Mouse (Mus musculus) midbrain, postnatal 0 days (tissue): ENCODE measurements around the gene Map2k1. TPM values are rescaled to one million over a fixed set of nuclear protein-coding genes. Genes with fewer than 3 reads are reported as not detected.
"Not testable (repeated sequence)": the region's sequence is repeated elsewhere in the genome, so short reads cannot be mapped to it uniquely, and the experiment has no call there.

Experiments used
- ATAC-seq: fragments of 200-750 bp; cut with Nextera tagmentation; 2 replicates; pipeline ENCODE4 v1.8.0; 2017; ENCODE audit warnings: moderate number of reproducible peaks, mild to moderate bottlenecking, moderate TSS enrichment, moderate library complexity; ENCODE audit not compliant: low FRiP score
- DNase-seq: peaks from one replicate; pipeline ENCODE4 v3.0.0-alpha.2; 2015; ENCODE audit warnings: low spot score
- H3K27ac ChIP-seq: fragments of 300-500 bp; sonication (generic); 2 replicates; pipeline ENCODE4 v1.5.1; 2014; ENCODE audit warnings: low read depth, mild to moderate bottlenecking, low read length, mixed read lengths
- H3K27me3 ChIP-seq: fragments of 300-500 bp; sonication (generic); 2 replicates; pipeline ENCODE4 v1.6.1; 2014; ENCODE audit warnings: low read length, control low read depth, mixed read lengths; ENCODE audit not compliant: insufficient read depth
- H3K36me3 ChIP-seq: fragments of 300-500 bp; sonication (generic); 2 replicates; pipeline ENCODE4 v1.6.1; 2014; ENCODE audit warnings: low read length, control low read depth, mixed read lengths; ENCODE audit not compliant: insufficient read depth
- H3K4me1 ChIP-seq: fragments of 300-500 bp; sonication (generic); 2 replicates; pipeline ENCODE4 v1.6.1; 2014; ENCODE audit warnings: mild to moderate bottlenecking, control low read depth, antibody characterized with exemption, low read length, mixed read lengths; ENCODE audit not compliant: insufficient read depth
- H3K4me2 ChIP-seq: fragments of 300-500 bp; sonication (generic); 2 replicates; pipeline ENCODE4 v1.6.1; 2014; ENCODE audit warnings: low read depth, mild to moderate bottlenecking, low read length, mixed read lengths; ENCODE audit not compliant: poor library complexity, severe bottlenecking
- H3K4me3 ChIP-seq: fragments of 300-500 bp; sonication (generic); 2 replicates; pipeline ENCODE4 v1.5.1; 2014; ENCODE audit warnings: low read depth, mild to moderate bottlenecking, low read length, moderate library complexity
- H3K9ac ChIP-seq: fragments of 300-500 bp; sonication (generic); replicated peaks from 2 replicates; pipeline ENCODE4 v1.6.1; 2014; ENCODE audit warnings: mild to moderate bottlenecking, low read length, moderate library complexity, mixed read lengths; ENCODE audit not compliant: poor library complexity, severe bottlenecking
- H3K9me3 ChIP-seq: fragments of 300-500 bp; sonication (generic); 2 replicates; pipeline ENCODE4 v1.6.1; 2016; ENCODE audit warnings: low read length, control low read depth
- CTCF ChIP-seq: IDR thresholded peaks from 2 replicates; pipeline ENCODE4 v1.5.1; 2016; ENCODE audit warnings: antibody characterized with exemption, mild to moderate bottlenecking
- WGBS: fragments of 180-500 bp; shearing (Covaris S2); extraction: QIAGEN DNeasy Blood & Tissue Kit; methylation state at CpG from one replicate; pipeline ENCODE4 v1.1.7; 2014; 5-methylcytosine and 5-hydroxymethylcytosine counted together
- polyA plus RNA-seq: library from polyadenylated mRNA; unstranded; fragments of >200 nt; fragmentation: Nextera tagmentation; extraction: Ambion mirVana; gene quantifications from 2 replicates; pipeline ENCODE4 v1.2.1, GENCODE M21; 2015
- total RNA-seq: library from RNA; depleted of rRNA; stranded (reverse); fragments of >200 nt; gene quantifications from 2 replicates; pipeline ENCODE4 v1.2.3, GENCODE M21; 2014

Gene Map2k1
- total and polyA plus RNA-seq, 2 experiments from 2014 or later, result 70.6 to 86.9 TPM

- no peak for TF ChIP-seq CTCF
- no peak for DNase-seq
- no peaks in the 10 kb centered on the region for H3K27me3 ChIP-seq
- H3K36me3 ChIP-seq, result no peaks in the 10 kb centered on the region
- H3K4me2 ChIP-seq, result no peak overlapping the region
- no peak overlapping the region for H3K27ac ChIP-seq
- no peak for ATAC-seq
- H3K4me3 ChIP-seq, result no peak overlapping the region
- H3K9ac ChIP-seq, result no peak overlapping the region
- WGBS, result 66% methylated on average over 3 of the region's 3 CpGs
- no peaks in the 10 kb centered on the region for H3K9me3 ChIP-seq
- no peaks in the 10 kb centered on the region for H3K4me1 ChIP-seq
Observed at GRCm38 (mm10) chr9:64271249-64271648, 17.8 kb upstream of the Map2k1 start.

GRCm38 (mm10) chr9:64268836-64269235 lies 15.4 kb upstream of the Map2k1 start:
- not testable (repeated sequence) for H3K4me1 ChIP-seq, H3K4me2 ChIP-seq, H3K27me3 ChIP-seq, H3K27ac ChIP-seq, H3K9ac ChIP-seq, H3K36me3 ChIP-seq, H3K4me3 ChIP-seq, H3K9me3 ChIP-seq, DNase-seq, ATAC-seq
- WGBS, result 95% methylated on average over 8 of the region's 8 CpGs

- Histone ChIP-seq H3K27me3 (no peaks in the 10 kb centered on the region), H3K9ac (no peak overlapping the region), H3K36me3 (no peaks in the 10 kb centered on the region), H3K27ac (no peak overlapping the region), H3K4me1 (no peaks in the 10 kb centered on the region), H3K9me3 (no peaks in the 10 kb centered on the region), H3K4me3 (no peak overlapping the region), H3K4me2 (no peak overlapping the region)
- WGBS, result 84% methylated on average over 10 of the region's 10 CpGs
- no peak for TF ChIP-seq CTCF
- ATAC-seq, result no peak
- DNase-seq, result no peak
Observed at GRCm38 (mm10) chr9:64268196-64268595, 14.8 kb upstream of the Map2k1 start.

- Histone ChIP-seq H3K9me3 (no peaks in the 10 kb centered on the region), H3K4me1 (no peaks in the 10 kb centered on the region), H3K27ac (no peak overlapping the region), H3K36me3 (no peaks in the 10 kb centered on the region), H3K27me3 (no peaks in the 10 kb centered on the region), H3K4me3 (no peak overlapping the region), H3K4me2 (no peak overlapping the region), H3K9ac (no peak overlapping the region)
- DNase-seq (no peak), ATAC-seq (no peak)
- 92% methylated on average over 1 of the region's 1 CpGs for WGBS
- no peak for TF ChIP-seq CTCF
Observed at GRCm38 (mm10) chr9:64267231-64267630, 13.8 kb upstream of the Map2k1 start.

GRCm38 (mm10) chr9:64264813-64265212 lies 11.4 kb upstream of the Map2k1 start:
- H3K27ac ChIP-seq, result no peak overlapping the region
- ATAC-seq (no peak), DNase-seq (no peak)
- 61% methylated on average over 1 of the region's 1 CpGs for WGBS
- H3K9ac ChIP-seq, result no peak overlapping the region
- no peaks in the 10 kb centered on the region for H3K4me1 ChIP-seq
- TF ChIP-seq CTCF, result no peak
- no peaks in the 10 kb centered on the region for H3K36me3 ChIP-seq
- H3K27me3 ChIP-seq, result no peaks in the 10 kb centered on the region
- no peaks in the 10 kb centered on the region for H3K9me3 ChIP-seq
- no peak overlapping the region for H3K4me2 ChIP-seq
- no peak overlapping the region for H3K4me3 ChIP-seq

GRCm38 (mm10) chr9:64261023-64261422 lies 7.6 kb upstream of the Map2k1 start:
- ATAC-seq (no peak), DNase-seq (no peak)
- Histone ChIP-seq H3K36me3 (no peaks in the 10 kb centered on the region), H3K9me3 (no peaks in the 10 kb centered on the region), H3K4me3 (no peak overlapping the region), H3K4me2 (no peak overlapping the region), H3K9ac (no peak overlapping the region), H3K4me1 (no peaks in the 10 kb centered on the region), H3K27ac (no peak overlapping the region), H3K27me3 (no peaks in the 10 kb centered on the region)
- no peak for TF ChIP-seq CTCF
- 87% methylated on average over 4 of the region's 4 CpGs for WGBS
